Mouse (Mus musculus) yolk sac, embryonic 10.5 days (tissue): ENCODE data around the gene Epb41l3.

Source experiments
- DNase-seq: peaks from one replicate; pipeline ENCODE4 v3.0.0-alpha.2; 2017; ENCODE audit warnings: low spot score

The Epb41l3 gene

DNA sequence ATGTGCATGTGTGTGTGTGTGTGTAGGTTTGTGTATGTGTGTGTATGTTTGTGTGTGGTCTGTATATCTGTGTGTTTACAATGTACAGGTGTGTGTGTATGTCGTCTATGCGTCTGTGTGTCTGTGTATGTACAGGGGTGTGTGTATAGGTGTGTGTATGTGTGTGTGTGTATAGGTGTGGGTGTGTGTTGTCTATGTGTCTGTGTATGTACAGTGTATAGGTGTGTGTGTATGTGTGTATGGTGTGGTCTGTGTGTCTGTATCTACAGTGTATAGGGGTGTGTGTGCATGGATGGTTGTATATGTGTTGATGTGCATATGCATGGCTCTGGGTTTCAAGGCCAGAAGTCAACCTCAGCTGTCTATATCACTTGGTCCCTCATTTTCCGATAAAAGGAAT lies 161.7 kb downstream of the Epb41l3 start:
- DNase-seq: no peak

DNA sequence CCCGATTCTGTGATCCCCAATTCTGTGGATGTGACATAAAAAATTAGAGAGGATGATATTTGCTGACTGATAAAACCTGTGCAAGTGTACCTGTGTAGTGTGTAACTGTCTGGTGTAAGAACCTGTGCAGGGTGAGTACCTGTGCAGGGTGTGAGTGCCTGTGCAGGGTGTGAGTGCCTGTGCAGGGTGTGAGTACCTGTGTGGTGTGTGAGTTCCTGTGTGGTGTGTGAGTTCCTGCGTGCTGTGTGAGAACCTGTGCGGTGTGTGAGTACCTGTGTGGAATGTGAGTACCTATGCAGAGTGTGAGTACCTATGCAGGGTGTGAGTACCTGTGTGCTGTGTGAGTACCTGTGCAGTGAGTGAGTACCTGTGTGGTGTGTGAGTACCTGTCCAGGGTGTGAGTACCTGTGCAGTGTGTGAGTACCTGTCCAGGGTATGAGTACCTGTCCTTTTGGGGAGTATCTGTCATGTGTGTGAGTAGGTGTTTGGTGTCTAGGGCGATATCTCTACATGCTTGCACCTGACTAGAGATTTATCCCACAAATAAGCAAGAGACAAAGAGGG lies 163.4 kb downstream of the Epb41l3 start:
- no peak for DNase-seq

DNA sequence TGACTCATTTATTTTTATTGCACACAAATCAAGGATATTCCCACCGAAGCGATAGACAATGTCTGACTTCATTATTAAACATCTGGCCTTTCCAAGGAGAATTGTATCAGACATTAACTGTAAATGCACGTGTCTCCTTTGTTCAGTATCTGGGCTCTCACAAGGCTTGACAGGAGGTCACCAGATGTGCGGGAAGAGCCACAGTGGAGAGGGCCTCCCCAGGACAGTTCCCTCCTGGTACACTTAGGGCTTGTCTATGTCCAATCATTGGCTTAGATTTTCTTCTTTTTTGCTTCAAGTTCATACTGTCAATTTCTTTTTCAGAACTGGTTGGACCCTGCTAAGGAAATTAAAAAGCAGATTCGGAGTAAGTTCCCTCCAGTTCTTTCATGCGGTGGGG lies 163.9 kb downstream of the Epb41l3 start:
- no peak for DNase-seq

DNA sequence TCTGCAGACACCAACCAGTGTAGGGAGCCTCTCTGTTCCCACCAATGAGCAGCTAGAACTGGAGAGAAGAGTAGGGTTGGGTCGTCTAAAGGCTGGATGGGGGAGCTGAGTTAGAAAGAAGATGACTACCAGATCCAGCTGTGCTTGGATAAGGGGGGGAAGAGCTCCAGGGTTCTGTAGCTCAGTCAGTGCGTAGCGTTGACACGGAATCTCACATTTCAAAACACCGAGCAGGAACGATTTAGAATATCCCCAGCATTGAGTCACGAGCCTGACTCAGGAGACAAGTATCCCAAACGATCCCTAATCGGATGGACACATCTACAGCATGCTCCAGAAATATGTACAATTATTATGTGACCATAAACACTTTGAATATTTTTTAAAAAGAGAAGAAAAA lies 180.4 kb downstream of the Epb41l3 start:
- no peak for DNase-seq

DNA sequence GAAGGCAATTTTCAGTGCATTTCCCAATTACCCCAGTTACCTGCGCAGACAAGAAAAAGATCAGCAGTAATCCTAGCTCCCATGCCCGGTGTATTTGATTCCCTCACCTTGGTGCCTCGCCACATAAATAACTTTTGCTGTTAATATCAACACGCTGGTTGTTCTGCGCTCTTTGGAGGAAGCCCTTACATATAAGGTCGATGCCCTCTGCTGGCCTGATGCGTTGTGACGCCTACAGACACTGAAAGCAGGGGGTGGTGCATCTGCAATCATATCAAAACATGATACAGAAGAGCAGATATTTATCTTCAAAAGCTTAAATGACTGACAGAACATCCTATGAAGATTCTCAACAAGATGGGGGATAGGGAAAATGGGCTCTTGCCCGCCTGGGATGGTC lies 181.0 kb downstream of the Epb41l3 start:
- DNase-seq: no peak

DNA sequence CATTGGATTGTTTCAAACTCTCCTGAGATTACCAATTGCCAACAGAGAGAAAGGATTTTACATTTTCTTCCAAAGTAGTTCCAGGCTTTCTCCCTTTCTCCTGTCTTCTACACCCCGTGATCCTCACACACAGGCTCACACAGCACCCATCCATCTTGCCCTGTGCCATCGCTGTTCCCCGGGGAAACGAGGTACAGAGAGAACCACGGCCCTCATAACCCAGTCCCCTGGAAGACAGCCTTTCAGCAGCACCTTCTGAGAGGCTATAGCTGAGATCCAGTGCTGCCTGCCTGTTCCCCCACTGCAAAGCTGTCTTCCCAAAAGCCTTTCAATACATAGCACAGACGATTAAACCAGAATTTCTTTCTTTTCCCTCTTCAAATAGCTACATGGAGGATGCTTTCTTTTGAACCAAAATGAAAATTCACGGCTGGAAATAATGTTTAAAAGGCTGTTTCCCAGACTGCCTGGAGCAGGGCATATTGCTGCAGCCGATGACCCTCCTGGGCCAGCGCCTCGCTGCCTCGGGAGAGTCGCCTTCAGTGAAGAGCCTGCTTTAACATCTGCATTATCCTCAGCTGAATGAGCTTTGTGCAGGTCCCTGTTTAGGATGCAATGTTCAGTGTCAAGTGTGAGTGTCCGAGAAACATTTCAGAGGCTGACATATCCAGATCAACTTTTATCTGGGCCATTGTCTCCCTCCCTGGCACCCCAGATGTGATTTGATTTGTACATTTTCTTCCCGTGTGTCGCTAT lies 188.5 kb downstream of the Epb41l3 start:
- DNase-seq: no peak

DNA sequence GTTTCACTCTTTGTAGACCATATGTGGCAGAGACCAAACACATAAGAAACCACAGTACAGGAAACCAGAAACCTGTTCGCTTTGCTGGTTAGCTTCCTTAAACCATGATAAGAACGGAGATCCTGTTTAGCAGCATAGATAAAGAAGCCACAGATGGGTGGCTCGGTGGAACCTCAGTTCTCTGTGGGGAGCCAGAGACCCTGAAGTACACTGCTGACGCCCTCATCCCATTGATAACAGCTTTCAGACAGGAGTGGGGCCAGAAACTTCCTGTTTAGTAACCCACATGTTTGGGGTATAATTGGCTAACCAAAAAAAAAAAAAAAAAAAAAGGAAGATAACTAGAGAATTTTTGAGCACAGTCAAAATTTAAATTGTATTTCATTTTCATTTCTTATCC lies 189.7 kb downstream of the Epb41l3 start:
- no peak for DNase-seq

DNA sequence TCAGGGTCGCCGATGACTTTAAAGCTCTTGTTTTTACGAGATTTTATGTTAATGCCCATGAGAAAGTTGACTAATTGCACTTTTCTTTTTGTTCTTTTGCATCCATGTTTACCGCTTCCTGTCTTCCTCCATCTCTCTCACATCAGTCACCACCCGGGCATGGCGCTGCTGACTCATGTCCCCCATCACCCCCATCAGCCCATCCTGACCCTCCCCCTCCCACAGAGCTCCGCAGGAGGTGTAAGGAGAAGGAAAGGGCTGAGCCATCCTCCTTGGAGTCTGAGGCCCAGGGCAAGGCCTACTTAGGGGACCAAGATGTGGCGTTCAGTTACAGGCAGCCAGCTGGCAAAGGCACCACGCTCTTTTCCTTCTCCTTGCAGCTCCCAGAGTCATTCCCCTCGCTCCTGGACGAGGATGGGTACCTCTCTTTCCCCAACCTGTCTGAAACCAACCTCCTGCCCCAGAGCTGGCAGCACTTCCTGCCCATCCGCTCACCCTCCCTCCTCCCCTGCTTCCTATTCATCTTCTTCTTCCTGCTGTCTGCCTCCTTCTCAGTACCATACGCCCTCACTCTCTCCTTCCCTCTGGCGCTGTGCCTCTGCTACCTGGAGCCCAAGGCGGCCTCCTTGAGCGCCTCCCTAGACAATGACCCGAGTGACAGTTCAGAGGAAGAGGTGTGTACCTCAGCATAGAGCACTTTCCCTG lies 190.4 kb downstream of the Epb41l3 start:
- DNase-seq: no peak

DNA sequence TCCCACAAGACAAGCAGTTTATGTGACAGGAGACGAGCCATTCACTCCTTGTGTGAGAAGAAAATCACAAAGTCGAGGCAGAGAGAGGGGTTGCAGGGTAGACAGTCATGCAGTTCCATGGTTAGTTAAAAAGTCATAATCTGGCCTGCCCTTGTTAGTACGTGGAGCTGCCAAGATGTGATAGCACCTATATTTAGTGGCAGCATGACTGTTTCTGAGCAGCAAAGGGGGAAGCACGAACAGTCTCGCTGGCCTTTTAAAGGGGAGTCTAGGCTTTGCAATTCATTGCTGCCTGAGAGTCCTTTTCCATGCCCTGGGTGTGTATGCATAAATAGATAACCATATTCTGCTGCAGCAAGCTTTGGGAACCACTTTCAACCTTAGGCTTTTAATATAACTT lies 191.5 kb downstream of the Epb41l3 start:
- no peak for DNase-seq

DNA sequence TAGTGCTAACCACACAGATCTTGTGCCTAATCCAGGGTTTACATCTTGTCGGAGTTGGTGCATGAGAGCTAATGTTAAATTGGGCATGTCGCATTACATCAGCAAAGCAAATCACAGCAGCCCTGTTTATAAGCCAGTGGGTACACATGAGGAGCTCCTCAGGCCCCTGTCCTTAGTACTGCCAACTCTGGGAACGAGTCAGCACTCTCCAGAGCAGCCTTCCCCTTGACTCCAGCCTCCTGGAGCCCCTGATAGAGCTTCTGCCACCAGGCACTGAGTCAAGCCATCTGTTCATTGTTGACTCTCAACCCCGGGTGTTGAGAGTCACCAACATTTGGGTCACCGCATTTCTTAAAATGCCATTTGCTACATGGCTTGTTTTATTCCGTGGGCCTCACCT lies 192.0 kb downstream of the Epb41l3 start:
- DNase-seq: no peak

DNA sequence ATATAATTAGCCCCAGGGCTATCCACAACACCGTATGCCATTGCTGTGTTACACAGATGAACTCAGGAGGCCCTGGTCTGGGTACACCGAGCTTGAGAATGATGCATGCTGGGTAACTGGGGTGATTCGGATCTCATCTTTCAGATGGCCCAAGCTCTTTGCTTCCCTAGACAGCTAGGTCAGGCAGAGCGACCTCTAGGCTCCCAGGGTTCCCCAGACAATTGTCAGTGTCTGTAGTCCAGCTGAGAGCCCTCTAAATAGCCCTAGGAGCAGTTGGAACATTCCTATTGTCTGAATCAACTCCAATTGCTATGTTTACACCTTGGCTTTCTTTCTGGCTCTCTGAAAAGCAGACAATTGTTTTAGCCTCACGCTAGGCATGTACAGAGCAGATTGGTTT lies 201.9 kb downstream of the Epb41l3 start:
- no peak for DNase-seq

DNA sequence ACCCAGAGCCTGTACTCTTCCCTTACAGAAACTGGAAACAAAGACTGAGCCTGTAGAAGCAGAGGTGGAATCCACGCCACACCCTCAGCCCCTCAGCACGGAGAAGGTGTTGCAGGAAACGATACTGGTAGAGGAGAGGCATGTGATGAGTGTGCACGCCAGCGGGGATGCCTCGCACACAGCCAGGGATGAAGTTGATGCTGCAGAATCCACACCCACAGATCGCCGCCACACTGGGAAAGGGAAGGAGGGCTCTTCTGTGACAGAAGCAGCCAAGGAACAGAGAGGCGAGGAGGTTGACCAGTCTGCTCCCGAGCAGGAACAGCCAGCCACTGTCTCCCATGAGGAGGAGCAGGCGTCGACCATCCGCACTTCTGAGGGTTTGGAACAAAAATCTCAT lies 209.0 kb downstream of the Epb41l3 start:
- no peak for DNase-seq

DNA sequence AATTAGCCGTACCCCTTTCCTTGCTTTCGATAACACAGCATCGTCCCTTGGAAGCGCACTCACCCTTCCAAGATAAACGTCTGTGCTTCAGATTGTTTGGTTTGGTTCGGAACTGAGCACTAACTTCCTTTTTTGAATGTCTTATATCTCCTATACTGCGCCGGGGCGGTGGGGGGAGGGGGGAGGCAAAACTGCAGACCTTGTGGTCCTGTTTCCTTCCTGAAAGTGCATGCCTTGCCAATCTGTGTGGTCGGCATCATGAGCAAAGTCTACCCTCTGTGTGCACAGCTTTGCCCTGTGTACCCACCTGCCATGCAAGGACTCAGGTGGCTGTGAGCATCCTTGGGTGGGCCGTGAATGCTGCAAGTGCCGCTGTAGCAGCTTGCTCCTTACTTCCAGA lies 212.6 kb downstream of the Epb41l3 start:
- no peak for DNase-seq

DNA sequence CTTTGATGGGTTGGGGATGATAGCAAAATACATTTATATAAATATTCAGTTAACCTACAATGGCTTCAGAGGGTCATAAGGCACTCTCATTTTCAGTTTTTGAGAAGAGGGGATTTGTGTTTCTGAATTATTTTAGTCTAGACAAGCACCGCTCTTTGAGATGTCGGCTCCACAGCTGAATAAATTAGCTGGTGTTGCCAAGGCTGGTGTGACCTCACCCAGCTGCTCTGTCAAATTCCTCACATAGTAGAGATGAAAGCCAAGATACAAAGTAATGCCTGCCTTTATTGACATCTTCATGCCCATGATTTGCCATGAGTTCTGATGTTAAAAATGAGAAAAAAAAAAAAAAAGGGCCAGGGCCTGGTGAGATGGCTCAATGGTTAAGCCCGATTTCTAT lies 214.8 kb downstream of the Epb41l3 start:
- no peak for DNase-seq

DNA sequence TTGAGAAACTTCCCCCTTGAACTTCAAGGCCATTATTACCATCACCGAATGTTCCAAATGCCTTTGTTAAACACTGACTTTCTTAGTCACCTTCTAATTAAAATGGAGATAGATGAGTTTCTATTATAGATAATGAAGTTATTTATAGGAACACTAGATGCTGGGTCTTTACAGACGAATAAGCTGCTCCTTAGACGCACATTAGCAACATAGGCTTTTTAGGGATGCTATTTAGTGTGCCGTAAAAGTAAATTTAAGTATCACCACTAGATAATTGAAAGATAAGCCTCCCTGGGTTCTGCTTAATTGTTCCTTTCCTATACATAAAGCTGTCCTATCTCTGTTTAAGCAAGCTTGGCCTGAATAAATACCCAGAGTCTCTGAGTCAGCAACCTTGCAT lies 226.1 kb downstream of the Epb41l3 start:
- no peak for DNase-seq

DNA sequence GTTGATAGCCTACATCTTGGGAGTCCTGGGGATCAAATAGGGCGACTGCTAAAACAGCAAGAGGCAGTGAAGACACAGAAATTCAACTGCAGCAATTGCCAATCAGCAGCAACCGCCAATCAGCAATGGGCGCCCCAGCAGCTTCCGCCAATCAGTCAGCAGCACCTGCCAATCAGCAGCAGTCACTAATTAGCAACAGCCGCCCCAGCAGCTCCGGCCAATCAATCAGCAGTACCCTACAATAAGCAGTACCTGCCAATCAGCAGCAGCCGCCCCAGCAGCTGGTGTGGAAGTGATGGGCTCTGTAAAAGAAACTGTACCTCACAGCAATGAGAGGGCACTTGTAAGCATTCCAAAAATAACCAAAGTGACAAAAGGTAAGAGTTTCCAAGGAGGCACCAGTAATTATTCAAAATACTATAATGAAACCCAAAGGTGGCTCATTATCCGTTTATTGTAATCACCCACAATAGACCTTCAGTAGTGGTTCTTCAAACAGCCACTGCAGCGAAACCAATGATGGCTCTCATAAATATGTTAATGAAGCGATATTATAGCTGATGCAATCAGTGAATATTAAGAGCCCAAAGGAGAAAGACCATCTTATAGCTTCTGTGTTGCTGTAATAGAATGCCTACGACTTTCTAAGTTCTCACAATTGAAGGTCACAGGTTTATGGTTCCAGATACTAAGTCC lies 228.2 kb downstream of the Epb41l3 start:
- no peak for DNase-seq

DNA sequence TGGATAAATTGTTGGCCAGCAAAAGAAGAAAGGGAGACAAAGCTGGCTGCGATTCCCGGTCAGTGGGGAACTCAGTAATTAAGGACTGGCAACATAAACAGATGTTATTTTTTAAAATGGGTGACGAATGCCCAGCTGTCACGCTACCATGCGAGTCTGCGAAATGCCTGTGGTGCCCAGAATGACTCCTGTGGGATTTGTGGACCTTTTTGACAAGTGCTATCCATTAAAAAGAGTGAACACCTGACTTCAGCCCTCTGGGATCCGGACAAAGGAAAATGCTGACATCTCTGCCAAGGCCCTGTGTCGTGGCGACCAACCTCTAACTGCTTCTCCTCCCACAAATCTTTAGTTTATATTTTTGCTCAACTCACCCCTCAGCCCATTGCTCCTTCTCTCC lies 232.2 kb downstream of the Epb41l3 start:
- no peak for DNase-seq

DNA sequence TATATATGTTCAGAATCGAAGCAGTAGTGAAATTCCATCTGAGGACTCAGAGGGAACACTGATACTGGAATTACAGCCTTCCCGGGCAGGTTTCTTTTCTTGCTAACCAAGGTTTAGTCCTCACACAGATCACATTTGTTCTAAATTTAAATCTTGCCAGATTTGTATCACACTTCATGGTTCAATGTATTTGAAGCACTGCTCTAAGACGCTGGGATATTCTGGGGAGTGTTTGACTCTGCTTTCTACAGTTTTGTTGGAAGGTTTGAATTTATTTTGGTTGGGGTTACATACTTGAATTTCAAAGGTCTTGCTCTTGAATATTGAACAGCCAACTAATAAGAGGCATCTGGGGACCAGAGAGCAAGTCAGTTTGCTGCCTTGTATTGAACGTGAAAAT lies 234.4 kb downstream of the Epb41l3 start:
- DNase-seq: no peak

DNA sequence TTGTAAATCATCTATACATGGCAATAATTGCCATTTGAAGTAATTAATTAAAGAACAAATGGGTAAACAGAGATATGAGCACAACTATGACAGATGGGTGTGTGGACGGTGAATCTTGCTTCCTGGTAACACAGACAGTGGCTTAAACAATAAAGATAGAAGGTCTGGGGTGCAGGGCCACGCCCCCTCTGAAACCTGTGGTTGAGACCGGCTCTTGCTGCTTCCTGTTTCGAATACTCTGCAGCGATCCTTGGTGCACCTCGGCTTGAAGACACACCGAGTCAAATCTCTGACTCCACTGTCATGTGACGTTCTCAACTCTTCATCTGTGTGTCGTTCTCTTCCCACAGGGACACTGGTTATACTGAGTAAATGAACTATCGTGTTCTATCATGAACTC lies 245.0 kb downstream of the Epb41l3 start:
- no peak for DNase-seq

DNA sequence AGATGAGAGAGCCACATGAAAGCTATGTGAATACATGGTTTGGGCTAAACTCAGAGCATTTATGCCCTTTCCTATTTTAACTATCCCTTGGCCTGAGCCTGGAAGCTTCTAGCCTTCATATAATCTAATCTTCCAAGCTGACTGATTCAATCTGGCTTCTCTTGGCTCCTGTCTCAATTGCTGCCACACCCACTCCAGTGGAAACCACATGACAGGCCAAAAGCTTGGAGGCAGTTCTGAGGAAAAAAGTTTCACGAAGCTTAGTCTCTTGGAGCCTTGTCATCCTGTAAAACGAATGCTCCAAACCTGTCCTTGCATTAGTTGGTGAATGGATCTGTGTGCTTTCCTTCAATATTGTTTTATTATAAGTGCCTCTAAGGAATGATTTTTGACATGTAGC lies 247.2 kb downstream of the Epb41l3 start:
- DNase-seq: no peak
